Mouse (Mus musculus) liver, postnatal 0 days (tissue): Measurements from ENCODE around the gene 4833439L19Rik. TPM values are rescaled to one million over a fixed set of nuclear protein-coding genes. Genes with fewer than 3 reads are reported as not detected.
A peak's percentile ranks its signal among the peaks of the same experiment; 100 is the strongest.
"Not testable (repeated sequence)": the region's sequence is repeated elsewhere in the genome, so short reads cannot be mapped to it uniquely, and the experiment has no call there.

Experiments
- ATAC-seq: fragments of 200-750 bp; cut with Nextera tagmentation; 2 replicates; pipeline ENCODE4 v1.8.0; 2017; ENCODE audit warnings: mild to moderate bottlenecking, moderate library complexity
- DNase-seq: peaks from one replicate; pipeline ENCODE4 v3.0.0-alpha.2; 2016
- H3K27ac ChIP-seq: fragments of 300-500 bp; sonication (generic); 2 replicates; pipeline ENCODE4 v1.5.1; 2014; ENCODE audit warnings: antibody characterized with exemption, moderate library complexity, mild to moderate bottlenecking, low read depth
- H3K27me3 ChIP-seq: fragments of 300-500 bp; sonication (generic); 2 replicates; pipeline ENCODE4 v1.6.1; 2014; ENCODE audit warnings: low read length, control low read depth, mixed read lengths; ENCODE audit not compliant: insufficient read depth
- H3K36me3 ChIP-seq: fragments of 300-500 bp; sonication (generic); replicated peaks from 2 replicates; pipeline ENCODE4 v1.6.1; 2014; ENCODE audit warnings: mild to moderate bottlenecking, control low read depth, low read length, moderate library complexity, mixed read lengths; ENCODE audit not compliant: insufficient read depth
- H3K4me1 ChIP-seq: fragments of 300-500 bp; sonication (generic); 2 replicates; pipeline ENCODE4 v1.6.1; 2014; ENCODE audit warnings: antibody characterized with exemption, mild to moderate bottlenecking, control low read depth; ENCODE audit not compliant: insufficient read depth
- H3K4me2 ChIP-seq: fragments of 300-500 bp; sonication (generic); 2 replicates; pipeline ENCODE4 v1.6.1; 2014; ENCODE audit warnings: low read depth, mild to moderate bottlenecking, low read length, moderate library complexity, mixed read lengths
- H3K4me3 ChIP-seq: fragments of 300-500 bp; sonication (generic); 2 replicates; pipeline ENCODE4 v1.5.1; 2014; ENCODE audit warnings: low read depth, low read length
- H3K9ac ChIP-seq: fragments of 300-500 bp; sonication (generic); replicated peaks from 2 replicates; pipeline ENCODE4 v1.6.1; 2014; ENCODE audit warnings: mild to moderate bottlenecking, moderate library complexity
- H3K9me3 ChIP-seq: fragments of 300-500 bp; sonication (generic); 2 replicates; pipeline ENCODE4 v1.6.1; 2016; ENCODE audit warnings: mild to moderate bottlenecking, control low read depth, low read length, mixed read lengths
- CTCF ChIP-seq: sonication (generic); IDR thresholded peaks from 2 replicates; pipeline ENCODE4 v1.5.1; 2016; ENCODE audit warnings: antibody characterized with exemption, low read depth
- EP300 ChIP-seq: IDR thresholded peaks from 2 replicates; pipeline ENCODE4 v1.6.1; 2016; ENCODE audit warnings: antibody characterized with exemption, low read depth, mild to moderate bottlenecking
- WGBS: fragments of 180-500 bp; shearing (Covaris S2); extraction: QIAGEN DNeasy Blood & Tissue Kit; methylation state at CpG from one replicate; pipeline ENCODE4 v1.1.7; 2014; ENCODE audit not compliant: insufficient replicate concordance; 5-methylcytosine and 5-hydroxymethylcytosine counted together
- polyA plus RNA-seq: library from polyadenylated mRNA; unstranded; fragments of >200 nt; fragmentation: Nextera tagmentation; extraction: Ambion mirVana; gene quantifications from 2 replicates; pipeline ENCODE4 v1.2.1, GENCODE M21; 2015

The 4833439L19Rik gene
- 40.9 and 41.6 TPM in 2 replicates for polyA plus RNA-seq

DNA sequence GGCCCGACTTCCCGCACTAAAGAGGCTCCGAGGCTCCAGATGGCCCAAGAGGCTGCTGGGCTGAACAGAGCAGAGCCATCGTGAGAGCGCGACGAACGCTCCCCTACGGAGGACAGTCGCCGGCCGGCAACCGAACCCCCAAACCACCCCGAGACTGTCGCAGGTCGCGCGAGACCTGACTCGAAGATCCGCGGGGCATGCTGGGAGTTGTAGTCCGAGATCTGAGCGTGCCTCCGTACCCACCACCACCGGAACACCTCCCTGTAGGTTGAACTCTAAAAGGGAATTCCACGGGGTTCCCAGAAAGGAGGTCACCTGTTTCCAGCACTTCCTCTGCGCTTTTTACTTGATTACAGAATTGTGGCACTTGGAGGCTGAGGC lies at the start of gene 4833439L19Rik:
Gene 4833439L19Rik (minus strand): TSS at position 235 of the 381 bp plus-strand sequence.
- Histone ChIP-seq H3K4me2 (peak within 1 kb of the TSS; percentile 90), H3K4me3 (peak within 1 kb of the TSS; percentile 91), H3K9me3 (no peaks in the 10 kb centered on the region), H3K4me1 (peaks cover 22% of the 10 kb centered on the region), H3K36me3 (peaks cover 23% of the 10 kb centered on the region), H3K27me3 (no peaks in the 10 kb centered on the region), H3K9ac (peak within 1 kb of the TSS; percentile 98), H3K27ac (peak within 1 kb of the TSS; percentile 90)
- TF ChIP-seq CTCF, result no peak
- TF ChIP-seq EP300, result no peak
- ATAC-seq (peak; percentile 93), DNase-seq (peak; percentile 96)
- WGBS, result under 1% methylated on average over 27 of the region's 27 CpGs

- not testable (repeated sequence) for H3K36me3 ChIP-seq, H3K27ac ChIP-seq, H3K9me3 ChIP-seq, DNase-seq, H3K9ac ChIP-seq, H3K4me3 ChIP-seq, H3K27me3 ChIP-seq, ATAC-seq, H3K4me2 ChIP-seq
- peak; percentile 35 for TF ChIP-seq CTCF
- H3K4me1 ChIP-seq, result peaks cover 23% of the 10 kb centered on the region
- 80% methylated on average over 8 of the region's 8 CpGs for WGBS
Observed at GRCm38 (mm10) chr13:54613141-54613540, 47.9 kb upstream of the 4833439L19Rik start.

DNA sequence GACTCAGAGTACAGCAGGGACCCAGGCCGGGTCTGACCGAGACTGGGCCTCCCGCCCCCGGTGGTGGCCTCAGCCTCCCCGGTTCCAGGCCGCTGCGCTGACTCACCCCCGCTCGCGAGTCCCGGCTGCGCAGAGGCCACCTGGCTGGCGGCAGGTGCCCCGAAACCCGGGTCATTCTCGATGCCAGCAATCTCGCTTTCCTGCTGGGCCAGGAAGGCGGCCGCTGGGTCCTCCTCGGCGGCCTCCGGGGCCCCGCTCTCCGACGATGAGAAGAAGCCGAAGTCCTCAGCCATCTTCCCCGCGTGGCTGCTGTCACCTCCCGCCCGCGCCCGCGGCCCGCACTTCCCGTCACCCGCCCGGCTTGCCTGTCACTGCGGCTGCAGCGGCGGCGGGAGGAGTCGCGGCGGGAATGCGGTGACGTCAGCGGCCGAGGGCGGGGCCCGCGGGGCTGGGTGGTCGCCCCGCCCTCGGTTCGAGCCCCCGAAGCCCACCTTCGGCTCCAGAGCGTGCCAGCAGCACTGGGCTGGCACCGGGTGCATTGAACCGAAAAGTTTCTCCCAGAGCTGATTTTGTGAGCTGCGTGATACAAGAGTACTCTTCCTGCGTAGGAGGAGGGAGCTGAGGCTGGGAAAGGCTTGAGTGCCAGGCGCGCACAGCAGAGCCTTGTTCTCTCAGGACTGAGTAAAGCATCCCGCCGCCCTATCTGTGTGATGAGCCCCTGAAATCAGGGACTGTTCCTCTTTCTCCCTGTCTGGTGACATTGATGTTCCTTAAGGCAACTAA lies 45.9 kb upstream of the 4833439L19Rik start, which contains the start of gene Cltb:
Gene Cltb (minus strand): TSS at position 373 of the 783 bp plus-strand sequence.
- Histone ChIP-seq H3K4me3 (peak within 1 kb of the TSS; percentile 66), H3K9me3 (no peaks in the 10 kb centered on the region), H3K27me3 (no peaks in the 10 kb centered on the region), H3K4me1 (peaks cover 23% of the 10 kb centered on the region), H3K4me2 (peak within 1 kb of the TSS; percentile 85), H3K27ac (peak within 1 kb of the TSS; percentile 52), H3K9ac (peak within 1 kb of the TSS; percentile 83), H3K36me3 (no peaks in the 10 kb centered on the region)
- no peak for TF ChIP-seq CTCF
- no peak for TF ChIP-seq EP300
- ATAC-seq (peak; percentile 79), DNase-seq (peak; percentile 87)
- under 1% methylated on average over 62 of the region's 66 CpGs for WGBS

GRCm38 (mm10) chr13:54610613-54610971 lies 45.4 kb upstream of the 4833439L19Rik start:
- no peak for DNase-seq
- peak overlapping the region; percentile 52 for H3K27ac ChIP-seq
- TF ChIP-seq CTCF (no peak), EP300 (no peak)
- H3K36me3 ChIP-seq, result 0 out of 2 replicates have a peak, but pooled peaks cover 5% of the 10 kb centered on the region
- H3K9me3 ChIP-seq, result no peaks in the 10 kb centered on the region
- ATAC-seq, result peak; percentile 29; the same call in 1 of the 2 replicates
- WGBS, result 22% methylated on average over 13 of the region's 13 CpGs
- peak overlapping the region; percentile 83 for H3K9ac ChIP-seq
- peaks cover 23% of the 10 kb centered on the region for H3K4me1 ChIP-seq
- no peaks in the 10 kb centered on the region for H3K27me3 ChIP-seq
- peak overlapping the region; percentile 66 for H3K4me3 ChIP-seq
- peak overlapping the region; percentile 85 for H3K4me2 ChIP-seq

- no peak for DNase-seq
- WGBS, result 36% methylated on average over 1 of the region's 1 CpGs
- H3K9ac ChIP-seq, result no peak overlapping the region
- peaks cover 23% of the 10 kb centered on the region for H3K4me1 ChIP-seq
- no peak overlapping the region for H3K4me2 ChIP-seq
- no peak overlapping the region for H3K4me3 ChIP-seq
- no peaks in the 10 kb centered on the region for H3K27me3 ChIP-seq
- no peaks in the 10 kb centered on the region for H3K9me3 ChIP-seq
- ATAC-seq, result no peak
- H3K36me3 ChIP-seq, result peaks cover 9% of the 10 kb centered on the region; the same call in 1 of the 2 replicates
- TF ChIP-seq CTCF (no peak), EP300 (no peak)
- no peak overlapping the region for H3K27ac ChIP-seq
Observed at GRCm38 (mm10) chr13:54609301-54609700, 44.1 kb upstream of the 4833439L19Rik start.

- no peak overlapping the region for H3K27ac ChIP-seq
- no peak overlapping the region for H3K4me2 ChIP-seq
- no peak for TF ChIP-seq EP300
- TF ChIP-seq CTCF, result no peak
- ATAC-seq (no peak), DNase-seq (no peak)
- H3K36me3 ChIP-seq, result peaks cover 9% of the 10 kb centered on the region; the same call in 1 of the 2 replicates
- no peak overlapping the region for H3K9ac ChIP-seq
- no peaks in the 10 kb centered on the region for H3K27me3 ChIP-seq
- H3K4me3 ChIP-seq, result no peak overlapping the region
- WGBS, result 79% methylated on average over 8 of the region's 8 CpGs
- peaks cover 23% of the 10 kb centered on the region for H3K4me1 ChIP-seq
- H3K9me3 ChIP-seq, result no peaks in the 10 kb centered on the region
Observed at GRCm38 (mm10) chr13:54608666-54609065, 43.4 kb upstream of the 4833439L19Rik start.
